Mouse (Mus musculus) urinary bladder, postnatal 25 days (tissue): ENCODE measurements at regions not wholly inside any gene's neighbourhood (a gene's known extent, or its start where the extent isn't known, plus 50 kb on each side); places are given as distances from the start of the nearest gene placed in this dataset.

ENCODE experiments used
- DNase-seq: peaks from one replicate; pipeline ENCODE4 v3.0.0; 2022; ENCODE audit warnings: low spot score

- no peak for DNase-seq
Measured at GRCm38 (mm10) chr10:95124476-95124875, 179.8 kb upstream of the Plxnc1 start.

DNA sequence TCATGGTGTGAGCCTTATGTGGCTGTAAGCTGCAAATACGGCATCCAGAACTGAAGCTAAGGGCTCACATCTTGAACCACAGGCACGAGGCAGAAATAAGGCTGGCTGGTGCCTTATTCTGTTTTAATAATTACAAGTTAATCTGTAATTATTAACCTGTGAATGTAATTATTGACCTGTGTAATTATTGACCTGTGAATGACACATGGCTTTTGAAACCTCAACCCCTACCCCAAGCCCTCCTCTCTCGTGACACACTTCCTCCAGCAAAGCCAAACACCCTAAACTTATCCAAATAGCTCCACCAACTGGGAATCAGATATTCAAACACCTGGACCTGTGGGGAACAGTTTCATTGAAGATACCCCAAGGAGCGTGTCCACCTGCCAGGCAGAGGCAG lies 175.4 kb upstream of the Plxnc1 start:
- no peak for DNase-seq

GRCm38 (mm10) chr10:95118786-95119351 lies 174.2 kb upstream of the Plxnc1 start:
- no peak for DNase-seq

DNA sequence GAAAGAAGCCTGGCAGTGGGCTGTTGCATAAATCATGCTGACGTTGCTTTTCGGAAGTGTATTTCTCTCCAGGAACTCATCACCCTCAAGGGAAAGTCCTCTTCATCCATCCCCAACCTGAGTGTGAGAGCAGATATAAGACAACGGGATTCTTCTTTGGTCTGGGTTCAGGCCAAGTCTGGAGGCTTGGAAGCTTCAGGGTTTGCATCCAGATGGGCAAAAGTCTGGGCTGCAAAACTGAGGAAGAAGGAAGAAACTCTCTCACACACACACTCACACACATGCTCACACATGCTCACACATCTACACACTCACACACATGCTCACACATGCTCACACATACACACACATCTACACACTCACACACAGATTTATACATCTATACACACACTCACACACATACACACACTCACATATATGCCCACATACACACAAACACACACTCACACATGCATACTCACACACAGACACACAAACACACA lies 173.1 kb upstream of the Plxnc1 start:
- no peak for DNase-seq

DNA sequence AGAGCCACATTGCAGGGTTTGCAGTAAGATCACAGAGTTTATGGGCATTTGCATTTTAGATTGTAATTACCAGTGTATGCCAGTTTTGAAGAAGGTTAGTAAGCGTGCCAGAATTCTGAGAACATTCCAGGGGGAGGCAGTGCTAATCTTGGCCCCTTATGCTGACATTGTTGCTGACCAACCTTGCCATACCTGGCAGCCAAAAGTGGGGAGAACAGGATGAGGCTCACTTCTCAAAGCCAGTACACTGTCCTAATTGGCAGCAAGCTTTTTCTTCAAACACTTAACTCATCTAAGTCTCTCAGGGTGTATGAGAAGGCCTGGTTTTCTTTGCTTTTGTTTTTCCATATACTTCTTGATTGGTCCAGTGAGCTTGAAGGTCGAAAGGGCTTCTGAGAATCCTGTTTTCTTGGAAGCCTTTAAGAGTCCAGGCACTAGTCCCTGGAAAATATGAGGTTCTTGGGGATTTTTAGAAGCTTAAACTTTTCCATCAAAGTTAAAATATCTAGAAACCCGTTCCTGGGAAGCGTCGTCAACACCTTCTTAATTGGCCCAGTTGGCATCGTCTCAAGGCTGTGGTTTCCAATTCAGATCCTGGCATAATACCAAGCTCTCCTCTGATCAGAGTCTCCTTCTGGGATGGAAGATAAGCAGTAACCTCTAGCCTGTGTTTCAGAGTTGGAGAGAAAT lies 172.6 kb upstream of the Plxnc1 start:
- DNase-seq = no peak

GRCm38 (mm10) chr10:95116579-95117011 lies 172.0 kb upstream of the Plxnc1 start:
- DNase-seq = no peak

- no peak for DNase-seq
Measured at GRCm38 (mm10) chr10:95112837-95113388, 168.3 kb upstream of the Plxnc1 start.

DNA sequence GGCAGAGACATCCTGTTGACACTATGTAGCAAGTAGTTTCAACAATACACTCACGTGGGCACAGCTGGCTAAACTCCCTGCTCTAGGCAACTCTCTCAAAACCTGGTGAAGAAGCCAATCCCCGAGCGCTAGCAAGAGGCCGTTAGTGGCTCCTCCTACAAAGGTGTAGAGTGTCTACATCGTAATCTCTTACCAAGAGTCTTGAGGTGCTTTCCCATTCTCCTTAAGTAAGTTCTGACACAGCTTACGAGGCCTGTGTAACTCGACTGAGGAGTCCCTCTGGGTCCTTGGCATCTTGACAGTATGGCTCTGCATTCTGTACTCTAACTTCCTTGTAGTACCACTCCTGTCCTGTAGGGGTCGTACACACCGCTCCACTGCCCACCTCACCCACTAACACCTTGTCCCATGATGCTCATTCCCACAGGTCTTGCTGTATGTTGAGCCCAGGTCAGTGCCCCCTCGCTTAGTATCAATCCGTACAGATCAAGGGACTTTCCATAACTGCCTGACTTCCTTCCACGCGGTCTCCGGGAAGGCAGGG lies 167.7 kb upstream of the Plxnc1 start:
- DNase-seq = no peak

- DNase-seq = no peak
Measured at GRCm38 (mm10) chr10:95110786-95111185, 166.2 kb upstream of the Plxnc1 start.

- no peak for DNase-seq
Measured at GRCm38 (mm10) chr10:95109576-95109975, 164.9 kb upstream of the Plxnc1 start.

DNA sequence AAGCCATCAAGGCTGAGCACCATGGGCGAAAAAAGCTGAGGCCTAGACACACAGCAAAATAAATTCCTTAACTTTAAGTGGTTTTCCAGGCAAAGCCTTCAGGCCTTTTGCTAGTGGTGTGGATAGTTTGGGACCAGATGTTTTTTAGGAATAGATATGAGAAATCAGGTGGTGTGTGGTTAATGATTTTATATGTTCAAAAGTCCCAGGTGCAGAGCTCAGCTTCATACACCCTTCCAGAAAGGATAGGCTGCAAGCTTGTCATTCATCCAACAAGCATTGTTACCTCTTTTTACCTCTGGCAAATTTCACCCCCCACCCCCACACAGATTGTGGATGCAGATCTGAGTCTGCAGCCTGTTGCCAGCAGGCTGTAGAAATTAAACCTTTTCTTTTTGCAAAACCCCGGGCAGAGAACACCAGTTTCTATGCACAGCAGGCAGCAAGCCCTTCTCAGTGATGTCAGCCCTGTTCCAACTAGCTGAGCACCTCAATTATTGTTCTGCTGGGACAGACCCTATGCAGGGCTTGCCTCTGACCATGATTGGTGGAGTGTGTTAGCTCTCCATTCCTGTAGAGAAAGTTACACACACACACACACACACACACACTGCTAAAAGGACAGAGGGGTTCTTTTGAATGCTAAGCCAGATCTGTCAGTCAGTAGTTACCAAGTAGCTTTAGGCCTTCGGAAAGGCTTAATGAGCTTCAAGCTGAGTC lies 163.1 kb upstream of the Plxnc1 start:
- no peak for DNase-seq

DNA sequence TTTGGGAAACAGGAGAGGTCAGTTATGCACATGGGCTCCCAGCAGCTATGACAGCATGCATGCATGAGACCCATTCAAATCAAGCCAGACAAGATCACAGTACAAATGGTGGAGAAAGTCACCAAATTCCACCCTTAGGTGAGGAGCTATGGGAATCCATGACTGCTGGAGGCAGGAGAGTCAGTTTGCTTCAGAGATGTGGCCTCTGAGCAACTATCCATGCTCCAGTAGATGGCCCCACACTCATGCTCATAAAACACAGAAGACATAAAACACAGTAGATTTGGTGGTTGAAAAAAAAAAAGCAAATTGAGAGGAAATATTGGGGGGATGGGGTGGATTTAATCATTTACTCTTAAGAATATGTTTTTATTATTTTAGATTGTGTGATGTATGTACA lies 159.2 kb upstream of the Plxnc1 start:
- no peak for DNase-seq

GRCm38 (mm10) chr10:95102981-95103380 lies 158.3 kb upstream of the Plxnc1 start:
- no peak for DNase-seq

- DNase-seq = no peak
Measured at GRCm38 (mm10) chr10:95099906-95100305, 155.3 kb upstream of the Plxnc1 start.

DNA sequence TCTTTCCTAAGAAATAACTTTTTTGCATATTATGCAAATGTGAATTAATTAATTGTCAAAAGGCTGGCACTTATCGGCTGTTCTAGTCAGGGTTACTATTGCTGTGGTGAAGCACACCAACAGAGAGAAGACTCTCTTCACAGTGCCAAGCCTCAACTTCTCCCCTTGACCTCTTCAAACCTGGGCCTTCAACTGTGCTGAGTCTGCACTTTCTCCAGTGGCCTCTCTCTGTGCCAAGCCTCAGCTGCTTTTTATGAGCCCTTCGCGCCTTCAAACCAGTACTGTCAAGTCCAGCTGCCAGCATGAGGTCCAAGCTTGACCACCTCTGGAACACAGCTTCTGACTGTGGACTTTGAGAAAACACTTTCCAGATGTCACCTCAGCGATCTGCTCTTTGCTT lies 151.2 kb upstream of the Plxnc1 start:
- no peak for DNase-seq

DNA sequence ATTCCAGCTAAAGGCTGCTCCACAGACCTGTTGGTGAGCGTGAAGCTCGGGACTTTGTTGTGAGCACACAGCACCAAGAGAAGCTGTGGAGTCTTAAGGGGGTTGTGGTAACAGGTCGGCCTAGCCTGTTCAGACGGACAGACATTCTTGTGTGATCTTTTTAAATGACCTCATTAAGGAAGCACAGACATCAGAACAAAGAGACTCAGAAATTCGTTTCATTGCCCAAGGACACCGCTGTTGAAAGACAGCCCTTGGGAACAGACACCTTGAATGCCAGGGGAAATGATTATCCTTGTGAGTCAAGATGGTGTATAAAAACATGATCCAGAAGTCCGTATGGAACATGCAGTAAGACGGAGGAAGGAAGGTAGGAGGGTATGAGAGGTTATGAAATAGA lies 150.1 kb upstream of the Plxnc1 start:
- DNase-seq = no peak

GRCm38 (mm10) chr10:95093266-95093665 lies 148.6 kb upstream of the Plxnc1 start:
- DNase-seq = no peak

DNA sequence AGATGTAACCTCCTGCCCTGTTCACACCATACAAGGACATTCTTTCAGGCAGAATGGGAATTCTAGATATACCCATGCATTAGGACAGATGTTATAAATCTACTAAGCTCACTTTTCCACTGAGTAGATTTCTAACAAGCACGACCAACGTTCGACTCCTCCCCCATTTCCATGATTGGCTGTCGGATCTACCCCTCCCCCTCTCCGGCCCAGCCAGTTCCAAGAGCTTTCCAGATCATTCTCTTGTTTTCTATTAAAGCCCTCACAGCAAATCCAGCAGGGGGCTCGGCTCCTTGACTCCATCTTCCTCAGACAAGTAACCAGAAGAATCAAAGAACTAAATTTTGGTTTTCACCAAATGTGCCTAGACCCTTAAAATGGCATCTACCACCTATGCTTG lies 146.5 kb upstream of the Plxnc1 start:
- no peak for DNase-seq

DNA sequence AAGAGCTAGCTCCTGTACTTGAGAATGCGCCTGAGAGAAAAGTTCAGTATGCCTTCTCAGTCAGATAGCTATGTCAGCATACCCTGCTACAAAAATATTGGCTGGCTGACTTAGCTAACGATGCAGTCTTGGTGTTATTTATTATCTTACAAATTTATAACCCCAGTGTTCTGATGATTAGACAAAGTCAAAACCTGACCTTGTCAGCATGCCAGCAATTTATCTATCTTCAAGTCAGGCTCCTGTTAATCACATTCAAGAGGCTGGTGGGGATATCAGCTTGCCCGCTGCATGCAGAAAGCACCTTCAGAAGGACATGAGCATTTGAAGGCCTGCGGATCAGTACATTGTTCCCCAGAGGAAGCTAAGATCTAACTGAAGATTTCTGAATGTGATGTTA lies 146.0 kb upstream of the Plxnc1 start:
- DNase-seq = no peak

DNA sequence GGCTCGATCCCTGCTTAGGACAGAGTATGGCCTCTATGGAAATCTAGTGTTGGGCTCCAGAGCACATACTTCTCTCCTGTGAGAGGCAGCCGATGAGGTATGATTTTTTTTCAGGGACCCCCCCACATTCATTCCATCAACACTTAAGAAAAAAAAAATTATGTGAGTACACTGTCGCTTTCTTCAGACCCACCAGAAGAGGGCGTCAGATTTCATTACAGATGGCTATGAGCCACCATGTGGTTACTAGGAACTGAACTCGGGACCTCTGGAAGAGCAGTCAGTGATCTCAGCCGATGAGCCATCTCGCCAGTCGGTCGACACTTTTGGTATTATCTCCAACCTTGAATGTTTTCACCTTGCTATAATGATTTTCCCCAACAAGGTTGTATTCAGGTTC lies 145.4 kb upstream of the Plxnc1 start:
- no peak for DNase-seq

- DNase-seq = peak; percentile 15
Measured at GRCm38 (mm10) chr10:95087864-95088570, 143.4 kb upstream of the Plxnc1 start.

- DNase-seq = no peak
Measured at GRCm38 (mm10) chr10:95086755-95087154, 142.1 kb upstream of the Plxnc1 start.
